Mouse (Mus musculus) monocyte, adult 2 months (primary cell): ENCODE measurements around the gene Asap3.

Experiments
- DNase-seq, 2 experiments: peaks; one replicate each; pipeline ENCODE4 v3.0.0; 2022; ENCODE audit warnings: low spot score in 2 of 2, low read depth in 1 of 2

The Asap3 gene

GRCm38 (mm10) chr4:136180408-136181330 is 25.5 kb upstream of the Asap3 start:
- DNase-seq = peak in 1 of 2 experiments; percentile 59

GRCm38 (mm10) chr4:136181367-136181766 is 24.8 kb upstream of the Asap3 start:
- no peak for DNase-seq

- no peak for DNase-seq
These were observed 20.8 kb upstream of the Asap3 start for GRCm38 (mm10) chr4:136185375-136185774.

- DNase-seq = no peak
These were observed 19.9 kb upstream of the Asap3 start for GRCm38 (mm10) chr4:136186315-136186714.

GRCm38 (mm10) chr4:136186739-136187472 is 19.3 kb upstream of the Asap3 start:
- no peak for DNase-seq

GRCm38 (mm10) chr4:136188973-136189737 is 17.0 kb upstream of the Asap3 start:
- no peak for DNase-seq

GRCm38 (mm10) chr4:136189912-136190311 is 16.3 kb upstream of the Asap3 start:
- no peak for DNase-seq

- no peak for DNase-seq
These were observed 12.6 kb upstream of the Asap3 start for GRCm38 (mm10) chr4:136193571-136193970.

- no peak for DNase-seq
These were observed 11.1 kb upstream of the Asap3 start for GRCm38 (mm10) chr4:136195029-136195428.

- no peak for DNase-seq
These were observed 10.5 kb upstream of the Asap3 start for GRCm38 (mm10) chr4:136195629-136196028.

- no peak for DNase-seq
These were observed 10.0 kb upstream of the Asap3 start for GRCm38 (mm10) chr4:136196201-136196600.

- DNase-seq = no peak
These were observed 7.3 kb upstream of the Asap3 start for GRCm38 (mm10) chr4:136198846-136199245.

GRCm38 (mm10) chr4:136199562-136200292 is 6.4 kb upstream of the Asap3 start:
- DNase-seq = no peak

- DNase-seq = peak in 1 of 2 experiments; percentile 35
These were observed 3.7 kb upstream of the Asap3 start for GRCm38 (mm10) chr4:136202509-136202908.

- DNase-seq = no peak
These were observed 1.4 kb upstream of the Asap3 start for GRCm38 (mm10) chr4:136204775-136205174.

GRCm38 (mm10) chr4:136206943-136207342 is 778 bp downstream of the Asap3 start:
- no peak for DNase-seq

- DNase-seq = no peak
These were observed 4.8 kb downstream of the Asap3 start for GRCm38 (mm10) chr4:136210931-136211330.

GRCm38 (mm10) chr4:136213629-136214028 is 7.5 kb downstream of the Asap3 start:
- no peak for DNase-seq

GRCm38 (mm10) chr4:136214828-136215227 is 8.7 kb downstream of the Asap3 start:
- DNase-seq = no peak

- DNase-seq = no peak
These were observed 9.4 kb downstream of the Asap3 start for GRCm38 (mm10) chr4:136215576-136215975.

- no peak for DNase-seq
These were observed 10.9 kb downstream of the Asap3 start for GRCm38 (mm10) chr4:136217063-136217462.
